Mouse (Mus musculus): ENCODE data around the gene Cnnm2. TPM values are rescaled to one million over a fixed set of nuclear protein-coding genes. Genes with fewer than 3 reads are reported as not detected.

The Cnnm2 gene
- total RNA-seq, 1 experiment, result 43.2 TPM

DNA sequence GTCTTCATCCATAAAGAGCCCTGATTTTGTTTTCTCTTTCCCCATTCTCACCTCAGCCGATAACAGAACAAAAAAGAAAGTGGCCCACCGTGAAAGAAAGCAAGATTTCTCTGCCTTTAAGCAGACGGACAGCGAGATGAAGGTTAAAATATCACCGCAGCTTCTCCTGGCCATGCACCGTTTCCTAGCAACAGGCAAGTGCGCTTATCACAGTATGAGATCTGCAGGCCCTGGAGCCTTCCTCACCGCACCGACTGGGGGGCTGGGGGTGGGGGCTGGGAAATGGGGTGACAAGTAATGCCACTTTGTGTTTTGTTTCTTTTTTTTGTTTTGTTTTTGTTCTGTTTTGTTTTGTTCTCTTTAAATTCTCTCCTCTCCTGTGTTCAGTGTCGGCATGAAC lies 95.4 kb downstream of the Cnnm2 start:
- Histone ChIP-seq H3K9me3 (ENCODE audit: control insufficient read depth, insufficient read depth, low read depth, low read length) (no peaks in the 10 kb centered on the region), H3K4me3 (ENCODE audit: insufficient read depth in 1 of 2, low read depth in 1 of 2, low read length in 2 of 2, poor library complexity in 1 of 2, severe bottlenecking in 1 of 2) (no peak overlapping the region), H3K4me1 (ENCODE audit: control insufficient read depth in 2 of 2, insufficient read depth in 2 of 2, low read length in 2 of 2, poor library complexity in 1 of 2) (peaks cover 7 to 11% of the 10 kb centered on the region in 2 experiments), H3K36me3 (ENCODE audit: control insufficient read depth, insufficient read depth, low read length, poor library complexity, severe bottlenecking) (no peaks in the 10 kb centered on the region; the same call in 1 of the 2 replicates), H3K27ac (ENCODE audit: insufficient read depth, low read depth, low read length, poor library complexity, severe bottlenecking) (no peak overlapping the region), H3K9ac (ENCODE audit: insufficient read depth, low read depth, low read length, poor library complexity, severe bottlenecking) (no peak overlapping the region)
- in situ Hi-C loops (cut with MboI; ENCODE audit: low sequenced_read_pairs in 2 of 2, unreplicated experiment in 2 of 2), result no loop called here
- TF ChIP-seq CHD2 (IDR thresholded peaks at IDR 0.05; ENCODE audit: low read depth, low read length), result no peak
- TF ChIP-seq MAFK (IDR thresholded peaks at IDR 0.05; ENCODE audit: insufficient read depth, low read depth, low read length), result no peak
- TF ChIP-seq ZNF384 (IDR thresholded peaks at IDR 0.05; ENCODE audit: low read depth, low read length), result no peak
- no peak for TF ChIP-seq ZC3H11A (IDR thresholded peaks at IDR 0.05; ENCODE audit: borderline replicate concordance, low read depth, low read length)
- no peak for TF ChIP-seq HCFC1 (IDR thresholded peaks at IDR 0.05; ENCODE audit: borderline replicate concordance, insufficient read depth, low read length)
- DNase-seq (ENCODE audit: low read depth, low spot score), result no peak

DNA sequence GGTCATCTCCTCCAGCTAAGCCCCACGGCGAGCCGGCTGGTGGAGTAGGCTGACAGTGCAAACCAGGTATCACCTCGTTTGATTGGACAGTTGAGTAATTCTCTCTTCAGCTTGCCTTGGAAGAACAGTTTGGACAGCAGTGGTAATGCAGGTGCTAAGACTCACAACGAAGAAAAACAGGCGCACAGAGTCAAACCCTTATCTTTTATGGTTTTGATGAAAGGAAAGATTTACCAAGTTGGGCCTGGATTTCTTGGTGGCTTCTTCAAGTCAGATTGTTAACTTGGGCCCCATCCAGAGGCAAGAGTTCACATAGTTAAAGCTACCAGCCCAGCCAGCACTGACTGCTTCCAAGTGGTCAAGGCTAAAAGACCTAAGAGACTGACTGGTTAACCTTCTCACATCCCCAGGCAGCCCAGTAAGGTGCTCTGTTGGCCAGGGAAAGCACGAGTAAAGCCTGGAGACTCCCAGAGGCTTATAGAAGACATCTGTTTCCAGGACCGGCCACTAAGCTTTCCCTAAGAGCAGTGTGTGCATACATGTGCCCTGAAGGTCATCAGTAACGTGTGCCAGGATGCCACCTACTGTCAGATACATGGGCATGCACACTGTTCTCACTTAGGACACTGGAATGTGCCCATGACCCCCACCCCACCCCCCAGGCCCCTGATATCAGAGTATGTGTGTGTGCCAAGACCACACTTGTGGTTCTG lies 96.0 kb downstream of the Cnnm2 start:
- Histone ChIP-seq H3K36me3 (ENCODE audit: control insufficient read depth, insufficient read depth, low read length, poor library complexity, severe bottlenecking) (no peaks in the 10 kb centered on the region; the same call in 1 of the 2 replicates), H3K9ac (ENCODE audit: insufficient read depth, low read depth, low read length, poor library complexity, severe bottlenecking) (no peak overlapping the region), H3K4me3 (ENCODE audit: insufficient read depth in 1 of 2, low read depth in 1 of 2, low read length in 2 of 2, poor library complexity in 1 of 2, severe bottlenecking in 1 of 2) (no peak overlapping the region), H3K9me3 (ENCODE audit: control insufficient read depth, insufficient read depth, low read depth, low read length) (no peaks in the 10 kb centered on the region), H3K27ac (ENCODE audit: insufficient read depth, low read depth, low read length, poor library complexity, severe bottlenecking) (no peak overlapping the region), H3K4me1 (ENCODE audit: control insufficient read depth in 2 of 2, insufficient read depth in 2 of 2, low read length in 2 of 2, poor library complexity in 1 of 2) (peaks cover 7 to 11% of the 10 kb centered on the region in 2 experiments)
- TF ChIP-seq HCFC1 (IDR thresholded peaks at IDR 0.05; ENCODE audit: borderline replicate concordance, insufficient read depth, low read length), result no peak
- TF ChIP-seq MAFK (IDR thresholded peaks at IDR 0.05; ENCODE audit: insufficient read depth, low read depth, low read length), result no peak
- TF ChIP-seq ZNF384 (IDR thresholded peaks at IDR 0.05; ENCODE audit: low read depth, low read length), result no peak
- no peak for TF ChIP-seq CHD2 (IDR thresholded peaks at IDR 0.05; ENCODE audit: low read depth, low read length)
- no peak for TF ChIP-seq ZC3H11A (IDR thresholded peaks at IDR 0.05; ENCODE audit: borderline replicate concordance, low read depth, low read length)
- no peak for DNase-seq (ENCODE audit: low read depth, low spot score)
- in situ Hi-C loops (cut with MboI; ENCODE audit: low sequenced_read_pairs in 2 of 2, unreplicated experiment in 2 of 2), result no loop called here

GRCm38 (mm10) chr19:46858200-46858599 lies 96.8 kb downstream of the Cnnm2 start:
- no peak overlapping the region for H3K4me3 ChIP-seq (ENCODE audit: insufficient read depth in 1 of 2, low read depth in 1 of 2, low read length in 2 of 2, poor library complexity in 1 of 2, severe bottlenecking in 1 of 2)
- no peak overlapping the region for H3K9ac ChIP-seq (ENCODE audit: insufficient read depth, low read depth, low read length, poor library complexity, severe bottlenecking)
- in situ Hi-C loops (cut with MboI; ENCODE audit: low sequenced_read_pairs in 2 of 2, unreplicated experiment in 2 of 2), result no loop called here
- H3K27ac ChIP-seq (ENCODE audit: insufficient read depth, low read depth, low read length, poor library complexity, severe bottlenecking), result no peak overlapping the region
- TF ChIP-seq HCFC1 (IDR thresholded peaks at IDR 0.05; ENCODE audit: borderline replicate concordance, insufficient read depth, low read length), result no peak
- no peak for TF ChIP-seq MAFK (IDR thresholded peaks at IDR 0.05; ENCODE audit: insufficient read depth, low read depth, low read length)
- TF ChIP-seq ZC3H11A (IDR thresholded peaks at IDR 0.05; ENCODE audit: borderline replicate concordance, low read depth, low read length), result no peak
- TF ChIP-seq ZNF384 (IDR thresholded peaks at IDR 0.05; ENCODE audit: low read depth, low read length), result no peak
- no peak for TF ChIP-seq CHD2 (IDR thresholded peaks at IDR 0.05; ENCODE audit: low read depth, low read length)
- H3K36me3 ChIP-seq (ENCODE audit: control insufficient read depth, insufficient read depth, low read length, poor library complexity, severe bottlenecking), result no peaks in the 10 kb centered on the region; the same call in 1 of the 2 replicates
- H3K4me1 ChIP-seq (ENCODE audit: control insufficient read depth in 2 of 2, insufficient read depth in 2 of 2, low read length in 2 of 2, poor library complexity in 1 of 2), result peaks cover 7 to 11% of the 10 kb centered on the region in 2 experiments
- no peak for DNase-seq (ENCODE audit: low read depth, low spot score)
- H3K9me3 ChIP-seq (ENCODE audit: control insufficient read depth, insufficient read depth, low read depth, low read length), result no peaks in the 10 kb centered on the region

DNA sequence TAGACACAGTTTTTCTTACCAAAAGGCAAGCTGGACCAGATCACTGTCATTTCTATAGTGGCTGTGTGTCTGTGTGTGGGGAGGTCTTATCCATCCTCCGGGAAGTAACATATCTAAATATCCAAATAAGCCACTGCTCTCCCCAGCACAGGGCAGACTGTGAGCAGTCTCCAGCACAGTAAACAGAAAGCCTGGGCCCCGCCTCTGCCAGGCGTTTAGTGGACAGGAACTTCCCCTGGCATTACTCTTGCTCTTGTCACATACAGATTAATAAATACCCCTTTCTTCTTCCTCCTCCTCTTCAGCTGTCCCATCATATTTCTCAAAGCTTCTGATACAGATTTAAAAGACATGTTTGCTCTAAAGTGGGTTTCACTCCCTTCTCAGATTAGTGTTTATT lies 101.2 kb downstream of the Cnnm2 start:
- in situ Hi-C loops (cut with MboI; ENCODE audit: low sequenced_read_pairs in 2 of 2, unreplicated experiment in 2 of 2), result loop anchor here in 1 of 2 experiments (10.0 kb wide), 1 partner anchor 98 kb away; the partner anchor contains the start of gene Cnnm2
- TF ChIP-seq ZC3H11A (IDR thresholded peaks at IDR 0.05; ENCODE audit: borderline replicate concordance, low read depth, low read length) (no peak), MAFK (IDR thresholded peaks at IDR 0.05; ENCODE audit: insufficient read depth, low read depth, low read length) (no peak), CHD2 (IDR thresholded peaks at IDR 0.05; ENCODE audit: low read depth, low read length) (no peak), ZNF384 (IDR thresholded peaks at IDR 0.05; ENCODE audit: low read depth, low read length) (no peak), HCFC1 (IDR thresholded peaks at IDR 0.05; ENCODE audit: borderline replicate concordance, insufficient read depth, low read length) (no peak)
- Histone ChIP-seq H3K27ac (ENCODE audit: insufficient read depth, low read depth, low read length, poor library complexity, severe bottlenecking) (no peak overlapping the region), H3K4me1 (ENCODE audit: control insufficient read depth in 2 of 2, insufficient read depth in 2 of 2, low read length in 2 of 2, poor library complexity in 1 of 2) (no peaks in the 10 kb centered on the region), H3K9me3 (ENCODE audit: control insufficient read depth, insufficient read depth, low read depth, low read length) (no peaks in the 10 kb centered on the region), H3K36me3 (ENCODE audit: control insufficient read depth, insufficient read depth, low read length, poor library complexity, severe bottlenecking) (peaks cover 3% of the 10 kb centered on the region; the same call in 1 of the 2 replicates), H3K9ac (ENCODE audit: insufficient read depth, low read depth, low read length, poor library complexity, severe bottlenecking) (no peak overlapping the region), H3K4me3 (ENCODE audit: insufficient read depth in 1 of 2, low read depth in 1 of 2, low read length in 2 of 2, poor library complexity in 1 of 2, severe bottlenecking in 1 of 2) (no peak overlapping the region)
- no peak for DNase-seq (ENCODE audit: low read depth, low spot score)

All from ES-E14 (cell line).